Comparison of ENCODE assay signal across 17 mouse cellular contexts in genomic region chr14:62117532-62117931, GRCm38 (mm10).
"Had no signal": no experiment of that assay in that cellular context is flagged by ENCODE, and none has a peak within 500 bp of the region (broad histone marks: within the 10 kb centered on the region; RNA-seq: fewer than 3 reads in every experiment).

No protein-coding gene starts in this region.

- H3K4me2 ChIP-seq: liver, embryonic 12.5 days; midbrain, embryonic 12.5 days; neural tube, embryonic 13.5 days; neural tube, embryonic 15.5 days had no signal

- ATAC-seq: liver, embryonic 12.5 days; midbrain, embryonic 16.5 days had no signal

- H3K27ac ChIP-seq: liver, embryonic 12.5 days; liver, embryonic 14.5 days; midbrain, embryonic 10.5 days; midbrain, embryonic 12.5 days; neural tube, embryonic 13.5 days; neural tube, embryonic 15.5 days had no signal

- H3K4me1 ChIP-seq: liver, embryonic 12.5 days; midbrain, embryonic 10.5 days; midbrain, embryonic 12.5 days; neural tube, embryonic 13.5 days; neural tube, embryonic 15.5 days had no signal

- DNase-seq: midbrain, embryonic 14.5 days; retina, postnatal 1 day; right cerebral cortex, adult 18-20 months; right cerebral cortex, postnatal 25 days; right cerebral cortex, postnatal 4 days; spleen, adult 18-20 months; thymus, adult 18-20 months; thymus, postnatal 14 days; thymus, postnatal 36 days had no signal

- H3K4me3 ChIP-seq: liver, embryonic 12.5 days; midbrain, embryonic 10.5 days; midbrain, embryonic 12.5 days; myocyte; neural tube, embryonic 13.5 days; neural tube, embryonic 15.5 days had no signal

- H3K9ac ChIP-seq: liver, embryonic 12.5 days; liver, embryonic 14.5 days; midbrain, embryonic 12.5 days; neural tube, embryonic 13.5 days; neural tube, embryonic 15.5 days had no signal

- H3K36me3 ChIP-seq: liver, embryonic 12.5 days; midbrain, embryonic 10.5 days; midbrain, embryonic 12.5 days; neural tube, embryonic 13.5 days; neural tube, embryonic 15.5 days had no signal

- H3K27me3 ChIP-seq: liver, embryonic 12.5 days; midbrain, embryonic 12.5 days; neural tube, embryonic 13.5 days; neural tube, embryonic 15.5 days had no signal

- H3K9me3 ChIP-seq: liver, embryonic 12.5 days; midbrain, embryonic 10.5 days; midbrain, embryonic 12.5 days; neural tube, embryonic 13.5 days; neural tube, embryonic 15.5 days had no signal
